In the genomic region with DNA sequence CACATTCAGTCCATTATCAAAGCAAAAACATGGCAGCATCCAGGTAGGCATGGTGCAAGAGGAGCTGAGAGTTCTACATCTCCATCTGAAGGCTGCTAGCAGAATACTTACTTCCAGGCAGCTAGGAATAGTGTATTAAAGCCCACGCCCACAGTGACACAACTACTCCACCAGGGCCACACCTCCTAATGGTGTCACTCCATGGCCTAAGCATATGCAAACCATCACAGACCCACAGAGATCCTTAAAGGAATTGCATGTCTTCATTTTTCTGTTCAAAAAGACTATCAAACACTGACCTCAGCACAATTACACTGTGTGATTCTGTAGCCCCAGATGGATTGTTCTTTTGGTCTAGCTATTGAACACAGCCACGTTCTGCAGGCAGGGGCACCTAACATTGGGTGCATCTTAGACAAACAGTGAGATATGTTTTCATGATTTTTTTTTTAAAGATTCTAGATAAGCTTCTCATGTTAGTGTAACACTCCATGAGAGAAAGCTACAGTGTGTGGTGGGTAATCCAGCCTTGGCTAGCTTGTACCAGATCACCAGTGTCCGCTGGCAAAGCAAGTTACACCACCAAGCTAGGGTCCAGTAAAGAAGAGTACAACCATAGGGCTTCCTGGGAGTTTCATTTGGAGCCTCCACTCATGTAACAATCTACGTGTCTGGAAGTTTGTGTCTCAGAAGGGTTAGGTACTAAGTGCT, we compare ENCODE assay signal across 16 mouse cellular contexts.
"Had no signal": no experiment of that assay in that cellular context is flagged by ENCODE, and none has a peak within 500 bp of the region (broad histone marks: within the 10 kb centered on the region; RNA-seq: fewer than 3 reads in every experiment).

No protein-coding gene starts in this region.

- H3K36me3 ChIP-seq: liver, embryonic 15.5 days; lung, embryonic 15.5 days; midbrain, embryonic 13.5 days; midbrain, embryonic 15.5 days; neural tube, embryonic 12.5 days; stomach, embryonic 15.5 days had no signal

- H3K27ac ChIP-seq: liver, embryonic 15.5 days; lung, embryonic 15.5 days; macrophage; midbrain, embryonic 13.5 days; midbrain, embryonic 15.5 days; neural tube, embryonic 12.5 days; stomach, embryonic 15.5 days; stomach, postnatal 0 days had no signal

- H3K27me3 ChIP-seq: liver, embryonic 15.5 days; lung, embryonic 15.5 days; midbrain, embryonic 13.5 days; midbrain, embryonic 15.5 days; neural tube, embryonic 12.5 days; stomach, embryonic 15.5 days had no signal

- H3K4me1 ChIP-seq: lung, embryonic 15.5 days; midbrain, embryonic 13.5 days; midbrain, embryonic 15.5 days; neural tube, embryonic 12.5 days; stomach, embryonic 15.5 days had no signal

- H3K9me3 ChIP-seq: liver, embryonic 15.5 days; lung, embryonic 15.5 days; midbrain, embryonic 15.5 days; neural tube, embryonic 12.5 days; stomach, embryonic 15.5 days had no signal

- H3K4me3 ChIP-seq: liver, embryonic 15.5 days; lung, embryonic 15.5 days; midbrain, embryonic 13.5 days; midbrain, embryonic 15.5 days; neural tube, embryonic 12.5 days; stomach, embryonic 15.5 days had no signal

- H3K9ac ChIP-seq: liver, embryonic 15.5 days; lung, embryonic 15.5 days; midbrain, embryonic 13.5 days; midbrain, embryonic 15.5 days; neural tube, embryonic 12.5 days; stomach, embryonic 15.5 days had no signal

- DNase-seq: lung, adult 2 months; lung, postnatal 14 days; lung, postnatal 36 days; right cerebral cortex, postnatal 14 days; thymus, adult 2 months; thymus, postnatal 36 days had no signal

- H3K4me2 ChIP-seq: liver, embryonic 15.5 days; lung, embryonic 15.5 days; midbrain, embryonic 11.5 days; midbrain, embryonic 13.5 days; midbrain, embryonic 15.5 days; neural tube, embryonic 12.5 days; stomach, embryonic 15.5 days had no signal

- ATAC-seq: lung, postnatal 0 days; midbrain, embryonic 13.5 days; midbrain, embryonic 15.5 days had no signal
